Mouse (Mus musculus): ENCODE results near the gene 2700049A03Rik.
A peak's percentile ranks its signal among the peaks of the same experiment; 100 is the strongest.
"Not testable (repeated sequence)": the region's sequence is repeated elsewhere in the genome, so short reads cannot be mapped to it uniquely, and the experiment has no call there.

2700049A03Rik gene

DNA sequence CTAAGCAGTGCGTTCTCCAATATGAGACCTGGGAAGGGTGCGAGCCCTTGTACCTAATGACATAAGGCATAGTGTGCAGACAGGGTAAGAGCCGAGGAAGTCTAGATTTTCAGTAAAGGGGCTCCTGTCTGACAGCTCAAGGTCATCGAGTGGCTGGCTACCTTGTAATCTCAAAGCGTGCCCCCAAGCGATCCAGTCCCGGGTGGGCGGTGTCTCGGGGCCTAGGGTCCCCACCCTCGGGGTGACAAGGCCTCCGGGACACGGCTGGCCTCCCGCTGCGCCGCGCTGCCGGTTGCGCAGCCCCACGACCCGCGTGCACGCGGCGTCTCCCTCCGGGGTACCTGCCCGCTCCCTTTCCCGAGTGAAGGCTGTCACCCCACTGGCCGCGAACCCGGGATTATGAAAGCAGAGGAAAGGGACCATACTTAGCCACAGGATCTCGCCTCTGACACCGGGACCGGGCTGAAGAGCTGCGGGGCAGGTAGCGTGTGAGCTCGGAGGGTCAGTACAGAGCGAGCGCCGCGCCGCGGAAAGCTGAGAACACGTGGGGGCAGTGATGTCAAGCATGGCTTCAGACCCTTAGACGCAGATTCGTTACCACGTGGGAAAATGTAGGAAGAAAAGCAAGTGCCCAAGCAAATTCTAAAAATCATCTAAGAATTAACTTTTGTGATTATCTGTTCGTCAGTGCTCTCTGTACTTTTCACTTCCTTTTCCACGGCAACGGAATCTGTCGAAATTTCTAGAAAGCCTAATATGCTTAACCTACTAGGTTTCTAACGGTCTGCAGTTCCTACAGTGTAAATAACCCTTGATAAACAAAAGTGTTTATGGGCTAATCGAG lies at the start of gene 2700049A03Rik, which contains the start of gene Timm9:
2700049A03Rik (plus strand) TSS at position 719 of the 844 bp plus-strand sequence.
Timm9 (minus strand) TSS at position 555 of the 844 bp plus-strand sequence.
- peak; percentile 90 for DNase-seq

DNA sequence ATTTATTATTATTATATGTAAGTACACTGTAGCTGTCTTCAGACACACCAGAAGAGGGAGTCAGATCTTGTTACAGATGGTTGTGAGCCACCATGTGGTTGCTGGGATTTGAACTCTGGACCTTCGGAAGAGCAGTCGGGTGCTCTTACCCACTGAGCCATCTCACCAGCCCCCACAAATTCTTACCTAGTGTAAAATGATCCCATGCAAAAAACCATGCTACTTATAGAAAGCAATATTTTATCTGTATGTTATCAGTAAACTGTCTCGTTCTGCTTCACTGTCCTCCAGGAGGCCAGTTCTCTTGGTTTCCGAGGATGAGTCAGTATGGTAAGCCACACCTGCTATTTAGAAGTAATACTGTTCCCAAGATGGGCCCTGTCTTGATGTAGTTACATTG lies 32.4 kb upstream of the 2700049A03Rik start:
- DNase-seq, result not testable (repeated sequence)

DNA sequence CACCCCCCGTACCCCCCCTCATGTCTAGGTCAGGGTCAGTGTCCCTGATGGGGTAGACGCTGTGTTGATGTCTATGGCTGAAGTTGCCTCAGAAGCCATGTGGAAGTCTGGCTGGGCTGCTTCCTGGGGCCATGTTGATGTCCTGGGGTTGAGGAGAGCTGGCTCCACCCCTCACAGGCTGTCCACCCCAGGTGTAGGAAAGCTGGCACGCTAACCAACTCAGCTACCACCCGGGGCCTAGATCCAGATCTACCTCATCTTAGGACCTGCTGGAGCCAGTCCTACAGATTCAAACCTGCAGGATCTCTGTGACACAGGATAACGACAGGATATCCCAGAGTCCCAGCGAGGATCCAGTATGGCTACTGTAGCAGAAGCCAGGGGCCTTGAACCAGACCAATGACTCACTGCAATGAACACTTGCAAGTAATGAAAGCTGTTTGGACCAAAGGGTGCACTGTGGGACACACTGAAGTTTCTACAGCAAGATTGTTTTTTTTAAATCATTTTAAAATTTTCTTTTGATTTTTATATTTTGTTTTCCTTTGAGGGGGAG lies 29.4 kb upstream of the 2700049A03Rik start:
- no peak for DNase-seq

DNA sequence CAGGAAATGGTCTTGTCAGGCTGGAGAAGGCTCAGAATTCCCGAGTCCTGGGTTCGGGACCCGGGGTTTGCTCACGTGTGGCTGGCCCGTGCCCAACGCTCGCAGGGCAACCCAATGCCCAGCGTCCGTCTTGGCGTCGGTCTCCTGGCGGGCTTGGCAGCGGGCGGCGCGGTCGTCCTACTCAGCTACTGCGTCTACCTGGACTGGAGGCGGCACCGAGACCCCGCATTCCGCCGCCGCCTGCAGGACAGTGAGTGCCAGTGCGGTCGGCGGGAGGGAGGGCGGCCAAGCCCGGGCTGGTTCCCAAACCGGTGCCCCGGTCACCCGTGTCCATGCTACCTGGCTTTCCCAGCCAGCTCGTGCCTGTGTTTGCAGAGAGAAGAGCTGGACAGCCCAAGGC lies 25.3 kb upstream of the 2700049A03Rik start, which contains the start of gene Tomm20l:
Tomm20l (plus strand) TSS at position 98 of the 400 bp plus-strand sequence.
- peak; percentile 65 for DNase-seq

DNA sequence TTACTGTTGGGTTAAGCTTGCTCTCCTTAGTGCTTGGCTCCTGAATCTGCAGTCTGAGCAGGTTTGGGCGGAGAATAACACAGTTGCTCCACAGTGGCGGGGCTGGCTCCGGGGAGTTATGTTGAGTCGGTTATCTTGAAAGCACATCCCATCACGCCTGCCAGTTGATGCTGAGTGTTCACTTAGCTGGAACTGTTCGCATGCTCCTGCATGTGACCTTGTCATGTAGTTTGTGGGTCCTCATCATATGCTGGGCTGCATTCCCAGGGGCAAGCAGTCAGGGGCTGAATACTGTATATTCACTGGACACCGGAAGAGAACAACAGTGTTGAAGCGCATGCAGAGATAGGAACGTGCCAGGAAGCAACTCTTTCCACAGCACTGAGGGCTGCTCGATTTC lies 23.6 kb upstream of the 2700049A03Rik start:
- no peak for DNase-seq

DNA sequence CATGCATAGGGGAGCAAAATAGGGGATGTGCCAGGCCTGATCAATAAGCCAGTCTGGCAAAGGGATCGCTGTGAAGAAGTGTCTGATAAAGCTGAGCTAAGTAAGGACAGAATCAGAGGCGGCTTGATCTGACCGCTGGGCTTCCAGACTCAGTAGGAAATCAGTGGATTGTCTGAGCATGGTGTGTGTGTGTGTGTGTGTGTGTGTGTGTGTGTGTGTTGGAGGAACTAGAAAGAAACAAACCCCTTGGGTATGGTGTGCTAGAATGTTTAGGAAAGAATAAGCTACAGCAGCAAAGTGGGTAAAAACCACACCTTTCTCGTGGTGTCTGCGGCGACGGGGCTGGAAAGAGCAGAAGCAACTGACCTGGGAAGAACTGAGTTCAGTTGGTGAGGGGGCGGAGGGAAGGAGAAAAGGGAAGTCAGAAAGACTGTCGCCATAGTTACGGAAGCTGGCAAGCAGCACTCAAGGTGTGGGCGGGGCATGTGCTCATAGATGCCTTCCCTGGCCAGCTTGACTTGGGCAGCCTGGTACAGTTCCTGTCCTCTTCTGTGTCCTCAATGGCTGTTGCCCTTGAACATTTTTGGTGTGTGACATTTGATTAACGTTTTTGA lies 22.9 kb upstream of the 2700049A03Rik start:
- peak; percentile 71 for DNase-seq

DNA sequence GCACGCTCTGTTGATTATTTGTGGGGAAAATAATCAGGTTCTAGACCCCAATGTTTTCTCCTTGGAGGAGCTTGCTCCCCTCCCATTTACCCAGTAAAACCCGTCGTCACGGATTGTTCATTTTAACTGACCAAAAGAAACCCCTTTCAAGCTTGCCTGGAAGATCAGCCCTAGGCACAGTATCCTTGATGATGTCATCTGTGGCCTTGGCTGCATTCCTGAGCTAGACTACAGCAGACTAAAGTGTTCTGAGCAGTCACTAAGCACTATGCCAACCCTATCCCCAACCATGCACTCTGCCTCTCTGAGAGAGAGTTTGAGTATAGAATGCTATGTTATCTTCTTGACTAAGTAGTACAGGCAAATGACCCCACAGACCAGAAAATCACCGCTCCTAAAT lies 20.2 kb upstream of the 2700049A03Rik start:
- DNase-seq, result no peak

DNA sequence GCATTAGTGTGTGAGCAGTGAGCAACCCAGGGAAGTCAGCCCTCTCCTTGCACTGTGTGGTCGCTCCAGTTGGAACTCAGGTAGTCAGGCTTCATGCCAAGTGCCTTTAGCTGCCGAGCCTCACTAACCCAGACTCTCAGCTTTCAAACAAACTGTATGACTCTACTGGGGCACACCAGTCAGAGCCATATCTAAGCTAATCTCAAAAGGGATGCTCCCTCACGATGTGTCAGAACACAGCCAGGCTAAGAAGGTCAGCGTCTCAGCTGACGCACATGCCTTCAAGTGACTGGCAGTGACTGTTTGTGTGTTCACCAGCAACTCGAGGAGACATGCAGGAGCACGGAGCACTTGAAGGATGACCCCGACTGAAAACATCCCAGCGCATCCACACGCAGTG lies 13.9 kb upstream of the 2700049A03Rik start:
- no peak for DNase-seq

DNA sequence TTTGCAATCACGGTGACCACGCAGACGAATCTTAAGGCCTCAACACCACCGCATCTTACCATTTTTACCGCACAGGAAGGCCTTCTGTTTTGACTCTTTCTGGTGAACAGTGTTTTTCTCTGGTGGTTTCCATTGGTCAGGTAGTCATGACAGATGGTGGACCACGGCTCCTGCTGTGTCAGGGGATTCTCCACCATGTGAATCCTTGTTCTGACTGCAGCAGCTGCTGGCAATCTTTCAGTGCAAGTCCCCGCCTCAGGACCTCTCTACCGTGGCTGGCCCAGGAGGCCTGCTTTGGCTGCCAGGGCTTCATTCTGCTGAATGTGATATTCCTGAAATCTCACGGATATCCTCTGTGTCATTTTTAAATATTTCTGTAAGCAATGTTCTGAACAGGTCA lies 13.4 kb upstream of the 2700049A03Rik start:
- no peak for DNase-seq

DNA sequence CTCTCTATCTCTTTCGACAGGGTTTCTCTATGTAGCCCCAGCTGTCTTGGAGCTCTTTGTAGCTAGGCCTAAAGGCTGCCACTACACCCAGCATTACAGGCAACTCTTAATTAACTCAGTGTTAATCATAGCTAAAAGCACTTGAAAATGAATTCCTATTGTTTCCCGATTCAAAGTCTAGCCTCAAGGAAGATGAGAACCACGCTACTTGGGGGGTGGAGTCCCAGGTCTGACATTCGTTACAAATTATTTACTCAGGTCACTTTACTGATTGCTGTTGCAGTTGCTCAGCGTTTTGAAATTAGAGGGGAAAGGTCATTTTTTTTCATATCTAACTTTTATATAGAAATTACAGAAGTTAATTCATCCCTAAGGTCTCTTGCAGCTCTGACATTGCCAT lies 1.1 kb upstream of the 2700049A03Rik start:
- no peak for DNase-seq

DNA sequence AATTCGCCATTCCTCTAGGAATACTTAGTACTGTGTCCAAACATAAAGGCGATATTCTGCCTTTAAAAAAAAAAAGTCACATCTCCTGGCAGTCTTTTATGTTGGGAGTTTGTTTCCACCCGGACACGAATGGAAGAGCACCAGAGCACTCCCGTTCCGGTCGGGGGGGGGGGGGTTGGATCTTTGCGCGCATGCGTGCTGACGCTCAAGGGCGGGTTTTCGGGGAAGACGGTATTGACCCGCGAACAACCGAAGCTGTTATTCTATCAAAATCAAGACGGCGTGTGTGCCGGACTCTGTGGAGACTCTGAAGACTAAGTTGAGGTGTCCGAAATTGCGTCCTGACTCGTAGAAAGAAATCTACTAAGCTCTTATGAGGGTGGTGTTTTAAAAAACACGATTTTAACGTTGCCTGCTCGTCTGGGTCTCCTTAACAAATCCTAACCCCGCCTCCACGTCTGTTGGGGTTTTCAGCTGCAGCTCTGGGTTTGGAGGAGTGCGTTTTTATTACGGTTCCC lies 385 bp downstream of the 2700049A03Rik start:
- DNase-seq, result peak; percentile 93

DNA sequence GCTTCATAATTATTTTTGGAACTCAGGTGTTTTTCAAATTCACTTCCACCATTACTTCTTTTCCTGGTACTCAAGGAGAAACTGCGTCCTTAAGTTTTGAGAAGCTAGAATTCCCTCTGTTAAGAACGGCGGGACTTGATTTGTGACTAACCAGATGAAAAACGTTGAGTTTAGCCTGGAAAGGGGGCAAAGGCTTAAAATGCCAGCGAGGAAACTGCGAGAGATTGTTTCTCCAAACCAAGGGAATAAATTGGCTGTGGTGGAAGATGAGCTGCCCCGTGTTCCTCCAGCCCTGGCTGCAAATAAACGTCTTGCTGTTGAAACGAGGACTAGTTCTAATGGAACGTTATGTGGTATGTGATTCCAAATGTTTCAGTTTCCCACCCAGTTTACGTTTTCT lies 1.0 kb downstream of the 2700049A03Rik start:
- DNase-seq, result peak; percentile 5

DNA sequence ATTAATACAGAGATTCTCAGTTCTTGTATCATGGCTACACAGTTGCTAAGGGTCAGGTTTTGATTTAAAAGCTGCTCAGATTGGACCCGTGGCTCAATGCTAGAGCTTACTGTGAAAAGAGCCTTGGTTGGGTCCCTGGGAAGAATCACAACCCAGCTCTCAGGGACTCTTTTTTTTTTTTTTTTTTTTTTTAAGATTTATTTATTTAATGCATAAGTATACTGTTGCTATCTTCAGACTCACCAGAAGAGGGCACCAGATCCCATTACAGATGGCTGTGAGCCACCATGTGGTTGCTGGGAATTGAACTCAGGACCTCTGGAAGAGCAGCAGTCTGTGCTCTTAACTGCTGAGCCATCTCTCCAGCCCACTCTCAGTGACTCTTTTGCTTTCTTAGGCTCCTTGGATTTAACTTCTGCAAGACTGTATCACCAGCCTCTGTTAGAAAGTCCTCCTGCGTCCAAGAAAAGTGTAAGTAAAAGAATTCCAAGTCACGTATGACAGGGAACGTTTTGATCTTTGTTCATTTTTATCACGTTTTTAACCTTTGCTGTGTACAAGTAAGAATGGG lies 2.7 kb downstream of the 2700049A03Rik start:
- no peak for DNase-seq

DNA sequence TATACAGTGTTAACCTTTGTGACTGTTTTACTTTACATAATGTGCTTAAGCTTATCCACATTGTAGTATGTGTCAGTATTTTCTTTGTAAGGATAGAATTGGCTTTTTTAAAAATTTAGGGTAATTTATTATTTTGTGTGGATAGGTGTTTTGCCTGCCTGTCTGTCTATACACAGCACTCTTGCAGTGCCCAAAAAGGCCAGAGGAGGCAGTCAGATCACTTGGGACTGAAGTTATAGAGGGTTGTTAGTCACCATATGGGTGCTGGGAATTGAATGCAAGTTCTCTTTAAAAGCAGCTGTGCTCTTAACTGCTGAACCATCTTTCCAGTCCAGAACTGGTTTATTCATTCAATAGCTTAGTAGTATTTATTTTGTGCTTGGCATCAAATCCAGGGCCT lies 4.5 kb downstream of the 2700049A03Rik start:
- no peak for DNase-seq

DNA sequence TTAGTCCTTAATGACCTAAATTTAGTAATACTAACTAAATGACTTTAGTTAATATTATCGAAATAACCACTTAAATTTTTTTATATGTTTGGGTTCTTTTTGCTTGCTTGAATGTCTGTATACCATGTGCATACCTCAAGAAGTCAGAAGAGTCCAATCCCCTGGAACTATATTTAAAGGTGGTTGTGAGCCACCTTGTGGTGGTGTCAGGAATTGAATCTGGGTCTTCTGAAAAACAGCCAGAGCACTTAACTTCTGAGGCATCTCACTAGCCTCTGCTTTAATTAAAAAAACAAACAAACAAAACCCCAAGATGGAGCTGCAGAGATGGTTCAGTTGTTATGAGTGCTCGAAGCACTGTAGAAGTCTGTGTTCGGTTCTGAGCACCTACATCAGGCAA lies 11.0 kb downstream of the 2700049A03Rik start:
- DNase-seq, result peak; percentile 57

DNA sequence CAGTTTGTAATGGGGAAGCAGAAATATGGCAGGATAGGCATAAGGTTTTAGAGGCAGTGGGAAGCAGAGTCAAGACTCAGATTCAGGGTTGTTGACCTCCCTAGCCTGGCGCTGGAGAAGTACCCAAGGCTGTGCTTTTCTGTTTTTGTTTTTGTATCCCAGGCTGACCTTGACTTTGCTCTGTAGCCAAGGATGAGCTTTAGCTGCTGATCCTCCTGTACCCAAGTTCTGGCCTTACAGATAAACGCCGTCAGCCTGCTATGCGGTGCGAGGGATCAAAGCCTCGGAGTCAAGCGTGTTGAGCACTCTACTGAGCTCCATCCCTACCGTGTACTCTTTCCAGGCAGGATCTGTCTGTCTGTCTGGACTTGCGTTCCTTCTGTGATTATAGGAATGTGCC lies 12.2 kb downstream of the 2700049A03Rik start:
- DNase-seq, result no peak

DNA sequence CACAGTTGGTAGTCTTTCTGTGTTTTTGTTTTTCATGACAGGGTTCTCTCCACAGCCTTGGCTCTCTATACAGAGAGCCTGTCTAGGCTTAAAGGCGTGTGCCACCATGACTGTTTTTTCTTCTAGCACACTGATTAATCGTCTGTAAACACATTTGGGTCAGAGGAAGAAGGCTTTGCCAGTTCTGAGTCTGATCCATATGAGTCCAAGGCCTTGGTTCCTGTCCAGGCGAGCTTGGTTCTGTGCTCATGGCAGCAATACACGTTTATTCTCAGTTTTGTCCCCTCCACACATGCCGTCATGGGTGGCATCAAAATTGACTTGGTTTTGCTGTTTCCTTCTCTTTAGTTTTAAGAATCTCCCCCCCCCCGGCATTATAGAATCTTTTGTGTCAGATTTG lies 12.8 kb downstream of the 2700049A03Rik start:
- no peak for DNase-seq

DNA sequence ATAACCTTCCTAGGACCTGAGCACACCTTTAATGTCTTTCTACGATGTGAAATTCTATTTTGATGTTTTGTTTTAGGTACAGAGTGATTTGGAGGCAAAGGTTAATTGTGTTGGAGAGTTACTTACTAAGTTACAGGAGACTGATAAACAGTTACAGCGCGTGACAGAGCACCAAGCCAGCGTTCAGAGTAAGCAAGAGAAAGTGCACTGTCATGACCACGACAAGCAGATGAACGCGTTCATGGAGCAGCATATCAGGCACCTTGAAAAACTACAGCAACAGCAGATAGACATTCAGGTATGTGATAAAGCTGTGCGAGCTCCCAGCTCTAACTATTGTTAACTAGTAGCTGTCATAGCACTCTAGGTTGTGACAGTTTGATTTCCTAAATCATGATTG lies 13.5 kb downstream of the 2700049A03Rik start:
- no peak for DNase-seq

DNA sequence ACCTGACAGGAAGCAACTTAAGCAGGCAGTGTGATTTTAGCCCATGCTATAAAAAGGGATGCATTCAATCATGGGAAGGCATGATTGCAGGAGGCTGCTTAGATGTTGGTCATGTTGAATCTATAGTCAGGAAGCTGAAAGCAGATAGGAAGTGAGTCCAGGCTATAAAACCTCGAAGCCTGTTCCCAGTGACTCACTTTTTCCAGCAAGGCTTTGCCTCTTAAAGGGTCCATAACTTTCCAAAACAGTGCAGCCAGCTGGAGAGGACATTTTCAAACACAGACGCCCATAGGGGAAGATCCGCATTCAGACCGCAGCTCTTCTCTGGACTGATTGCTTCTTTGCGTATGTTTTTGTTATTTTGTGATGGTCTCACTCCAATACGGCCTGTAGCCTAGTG lies 18.3 kb downstream of the 2700049A03Rik start:
- DNase-seq, result no peak

DNA sequence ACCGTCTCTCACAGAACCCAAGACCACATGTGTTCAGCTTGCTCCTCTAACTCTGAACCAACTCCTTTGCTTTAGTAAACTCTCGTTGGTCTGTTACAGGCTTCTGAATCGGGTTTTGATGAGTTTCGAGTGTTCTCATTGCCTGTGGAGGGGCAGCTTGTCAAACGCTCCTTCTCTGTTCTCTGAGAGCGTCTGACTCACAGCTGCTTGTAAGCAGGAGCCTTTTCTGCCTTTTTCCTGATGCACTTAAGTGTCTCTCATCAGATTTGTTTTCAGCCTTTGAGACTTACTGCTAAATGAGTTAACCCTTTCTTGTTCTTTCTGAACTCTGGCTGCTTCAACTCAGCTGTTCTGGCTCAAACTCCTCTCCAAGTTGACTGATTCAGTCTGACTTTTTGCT lies 21.3 kb downstream of the 2700049A03Rik start:
- no peak for DNase-seq

DNA sequence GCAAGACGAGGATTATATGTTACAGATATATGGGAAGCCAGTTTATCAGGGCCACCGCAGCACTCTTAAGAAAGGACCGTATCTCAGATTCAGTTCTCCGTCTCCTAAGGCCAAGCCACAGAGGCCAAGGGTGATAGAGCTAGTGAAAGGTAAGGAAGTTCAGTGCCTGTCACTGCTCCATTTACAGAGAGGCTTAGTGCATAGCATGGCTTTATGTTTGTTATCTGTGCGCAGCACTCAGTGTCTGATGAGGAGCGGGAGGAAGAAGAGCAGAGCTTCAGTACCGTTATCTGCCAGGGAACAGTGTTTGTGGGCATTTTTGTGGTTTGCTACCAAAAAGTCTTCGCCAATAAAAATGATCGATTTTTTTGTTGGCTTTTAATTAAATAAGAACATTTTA lies 27.8 kb downstream of the 2700049A03Rik start:
- no peak for DNase-seq

DNA sequence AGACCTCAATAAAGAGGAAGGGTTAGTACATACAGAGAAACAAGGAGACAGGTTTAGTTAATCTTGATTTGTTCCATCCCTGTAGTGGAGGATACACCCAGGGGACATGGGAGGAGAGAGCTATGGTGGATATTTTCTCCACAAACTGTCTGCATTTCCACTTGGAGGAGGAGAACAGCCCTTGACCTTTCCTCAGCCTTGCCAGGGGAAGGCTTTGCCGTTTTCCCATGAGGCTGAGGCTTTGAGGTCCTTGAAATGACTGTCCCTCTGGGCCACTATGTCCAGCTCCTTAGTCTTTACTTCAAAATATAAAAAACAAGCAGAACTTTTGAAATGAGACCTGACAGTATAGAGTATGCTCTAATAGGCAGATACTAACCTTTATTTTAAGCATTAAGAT lies 33.3 kb downstream of the 2700049A03Rik start:
- no peak for DNase-seq

DNA sequence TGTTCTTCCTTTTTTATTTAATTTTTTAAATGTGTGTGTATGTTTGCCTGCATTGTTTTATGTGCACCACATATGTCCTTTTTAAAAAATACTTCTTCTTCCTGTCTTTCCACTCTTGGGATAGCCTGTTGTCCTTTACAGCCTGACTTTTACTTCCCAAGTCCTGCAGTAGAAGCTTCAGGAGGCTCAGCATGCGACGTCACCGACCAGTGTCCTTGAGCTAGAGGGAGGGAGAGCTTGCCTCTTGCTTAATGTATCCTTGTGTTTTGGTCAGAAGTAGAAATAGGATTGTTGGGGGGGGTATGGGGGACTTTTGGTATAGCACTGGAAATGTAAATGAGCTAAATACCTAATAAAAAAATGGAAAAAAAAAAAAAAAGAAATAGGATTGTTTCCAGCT lies 47.1 kb downstream of the 2700049A03Rik start:
- DNase-seq, result no peak

Data from embryo, embryonic 11 days (tissue).